ENCODE assay signal across 16 mouse cellular contexts in genomic region chr13:108862173-108862572, GRCm38 (mm10).
DNase-seq lines count a peak whose midpoint lies in the region; ATAC-seq lines count a peak whose summit lies in the region.
"Had no signal": no experiment of that assay in that cellular context is flagged by ENCODE, and none has a peak within 500 bp of the region (broad histone marks: within the 10 kb centered on the region; RNA-seq: fewer than 3 reads in every experiment).

No protein-coding gene starts in this region.

- 0 out of 4 replicates have a peak, but pooled peaks have one; percentile 20 to 43 for ATAC-seq in hematopoietic stem cell, adult 5-6 weeks (replicated peaks in 1 of 2; ENCODE audit: insufficient read depth in 1 of 2, low FRiP score in 2 of 2, low TSS enrichment in 1 of 2, low read depth in 1 of 2, poor library complexity in 2 of 2, severe bottlenecking in 2 of 2)
- peak; percentile 51 for ATAC-seq in megakaryocyte progenitor cell, adult 5-6 weeks (replicated peaks; ENCODE audit: poor library complexity)
- ATAC-seq in cerebellum, adult (ENCODE audit: insufficient number of reproducible peaks, low FRiP score, low TSS enrichment), result no peak
- ATAC-seq: forebrain, embryonic 13.5 days; forebrain, embryonic 15.5 days had no signal

- DNase-seq in thymus, postnatal 0 days (ENCODE audit: low spot score), result peak; percentile 31
- DNase-seq in thymus, postnatal 25 days, result no peak
- DNase-seq in spleen, adult 12 weeks (ENCODE audit: low spot score), result no peak
- DNase-seq: adrenal gland, adult 2 months; adrenal gland, postnatal 10 days; adrenal gland, postnatal 25 days; cerebellum, adult 11-12 months; cerebellum, adult 2 months; cerebellum, adult 9-10 months; cerebellum, postnatal 10 days; cerebellum, postnatal 25 days had no signal
